Comparison of ENCODE assay signal across 21 mouse cellular contexts in the genomic region with DNA sequence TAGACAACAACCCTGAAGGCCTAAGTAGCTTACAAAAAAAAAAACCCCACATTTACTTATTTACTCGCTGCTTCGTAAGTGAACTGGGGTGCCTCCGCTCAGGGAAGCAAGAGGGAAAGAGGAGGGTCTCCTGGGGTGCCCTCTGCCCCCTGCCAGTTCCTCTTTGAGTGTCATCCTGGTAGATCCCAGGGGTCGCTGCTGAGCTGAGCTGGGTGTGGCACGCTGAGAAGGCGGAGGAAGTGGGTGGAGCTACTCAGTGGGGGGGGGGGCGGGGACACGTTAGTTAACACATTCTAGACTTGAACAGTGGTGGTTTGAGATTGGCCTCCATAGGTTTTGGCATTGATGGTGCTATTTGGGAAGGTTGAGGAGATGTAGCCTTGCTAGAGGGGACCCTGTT. TPM values are rescaled to one million over a fixed set of nuclear protein-coding genes. Genes with fewer than 3 reads are reported as not detected.
DNase-seq lines count a peak whose midpoint lies in the region; ATAC-seq and TF ChIP-seq lines count a peak whose summit lies in the region.
"Had no signal": no experiment of that assay in that cellular context is flagged by ENCODE, and none has a peak within 500 bp of the region (broad histone marks: within the 10 kb centered on the region; RNA-seq: fewer than 3 reads in every experiment).

No protein-coding gene starts in this region.

- no peak for TF ChIP-seq POLR2A in ES-Bruce4 (IDR thresholded peaks at IDR 0.05; ENCODE audit: insufficient read depth, low read length)

- H3K36me3 ChIP-seq in ES-Bruce4 (ENCODE audit: control insufficient read depth, insufficient read depth, low read length, poor library complexity, severe bottlenecking) = no peaks in the 10 kb centered on the region
- H3K36me3 ChIP-seq: G1E; heart, embryonic 13.5 days; lung, embryonic 15.5 days had no signal

- H3K9ac ChIP-seq in ES-Bruce4 (ENCODE audit: low read depth, poor library complexity, severe bottlenecking) = no peak overlapping the region
- H3K9ac ChIP-seq: forebrain, embryonic 13.5 days; heart, embryonic 13.5 days; lung, embryonic 15.5 days had no signal

- peak; percentile 54 for DNase-seq in CD4-positive, CD25-positive, alpha-beta regulatory T cell, adult 2 months (ENCODE audit: low read depth, low spot score)
- peak; percentile 48 for DNase-seq in induced T-regulatory cell, adult 2 months (ENCODE audit: low read depth)
- DNase-seq in thymus, postnatal 10 days (ENCODE audit: low spot score in 2 of 2) = peak; percentile 22 to 58
- no peak for DNase-seq in frontal cortex, postnatal 36 days (ENCODE audit: low spot score in 2 of 2)
- DNase-seq in layer of hippocampus, adult 18-20 months (ENCODE audit: low spot score in 2 of 2) = no peak
- DNase-seq: adrenal gland, postnatal 14 days; cerebellum, adult 11-12 months; cerebellum, postnatal 25 days; heart, adult 11 months; heart, postnatal 36 days; kidney, adult 9 months; kidney, postnatal 4 days had no signal

- no peaks in the 10 kb centered on the region for H3K27me3 ChIP-seq in ES-Bruce4 (ENCODE audit: control insufficient read depth, insufficient read depth, low read length, poor library complexity, severe bottlenecking)
- H3K27me3 ChIP-seq: forebrain, embryonic 13.5 days; heart, embryonic 13.5 days; lung, embryonic 15.5 days had no signal

- no peaks in the 10 kb centered on the region for H3K4me1 ChIP-seq in ES-Bruce4 (ENCODE audit: control insufficient read depth, insufficient read depth, low read length)

- H3K4me3 ChIP-seq in ES-Bruce4 (ENCODE audit: low read depth, low read length) = no peak overlapping the region
- H3K4me3 ChIP-seq: forebrain, embryonic 13.5 days; heart, embryonic 13.5 days; lung, embryonic 15.5 days had no signal

- H3K27ac ChIP-seq in ES-Bruce4 (ENCODE audit: insufficient read depth, low read length) = no peak overlapping the region
- H3K27ac ChIP-seq: forebrain, embryonic 13.5 days; heart, embryonic 13.5 days; hindbrain, postnatal 0 days; lung, embryonic 15.5 days had no signal

- no peaks in the 10 kb centered on the region for H3K9me3 ChIP-seq in ES-Bruce4 (replicated peaks; ENCODE audit: control insufficient read depth, insufficient read depth, low read length, poor library complexity, severe bottlenecking)
- H3K9me3 ChIP-seq: forebrain, embryonic 13.5 days; G1E; heart, embryonic 13.5 days; lung, embryonic 15.5 days had no signal

- peak; percentile 55 for TF ChIP-seq CTCF in ES-Bruce4 (IDR thresholded peaks at IDR 0.05; ENCODE audit: low read depth, low read length)

- no peak for TF ChIP-seq EP300 in ES-Bruce4 (IDR thresholded peaks at IDR 0.05; ENCODE audit: insufficient read depth, low read depth, low read length)

- ATAC-seq in CD4-positive, CD25-positive, alpha-beta regulatory T cell, adult 4 months = no peak
- ATAC-seq in erythroblast, adult 5-6 weeks (replicated peaks; ENCODE audit: low FRiP score, poor library complexity, severe bottlenecking) = no peak
- ATAC-seq: forebrain, embryonic 13.5 days; hindbrain, postnatal 0 days; midbrain, embryonic 16.5 days had no signal

RNA-seq across cellular contexts. Expression of a gene that starts 11.2 kb away (rescaled TPM):
- polyA plus RNA-seq in CD4-positive, CD25-positive, alpha-beta regulatory T cell, adult 4 months (2017; shearing (Covaris generic)) = 10 to 100 TPM in 1 of 2 experiments, 1 to 10 TPM in 1; 7.8 to 10.1 TPM
- 14.5 and 15.7 TPM in 2 replicates for polyA plus RNA-seq in ES-Bruce4 (2011; ENCODE audit: insufficient read depth, insufficient read length, low read depth, missing spikeins)
- total RNA-seq in erythroblast, adult 5-6 weeks (2015; ENCODE audit: low replicate concordance) = 6.5 and 7.7 TPM in 2 replicates
- 4.5 and 9.6 TPM in 2 replicates for total RNA-seq in erythroblast, adult 5-6 weeks (2017; ENCODE audit: low replicate concordance)
- 10 to 100 TPM; 22.6 to 23.4 TPM for total RNA-seq in layer of hippocampus, adult 18-20 months (2021)

Comparison
In these comparisons a context has a peak if more than half of its experiments do, and no peak if none do; other contexts are left out.
1. DNase-seq: peak in CD4-positive, CD25-positive, alpha-beta regulatory T cell, adult 2 months (single experiment), induced T-regulatory cell, adult 2 months (single experiment) and thymus, postnatal 10 days (2 of 2); none in frontal cortex, postnatal 36 days (0 of 2) and layer of hippocampus, adult 18-20 months (0 of 2).